Mouse (Mus musculus) MEL (cell line): ENCODE measurements around the gene Cox6a2. TPM values are rescaled to one million over a fixed set of nuclear protein-coding genes. Genes with fewer than 3 reads are reported as not detected.
A peak's percentile ranks its signal among the peaks of the same experiment; 100 is the strongest.

Experiments used
- DNase-seq: peaks from one replicate; pipeline ENCODE4 v3.0.0; 2011; ENCODE audit warnings: low read depth, low spot score
- H3K27ac ChIP-seq: 2 replicates; pipeline ENCODE4 v1.5.1; 2012; ENCODE audit warnings: low read depth, mild to moderate bottlenecking, control low read depth, low read length, moderate library complexity; ENCODE audit not compliant: control insufficient read depth
- H3K27me3 ChIP-seq, 2 experiments: fragments of 150-350 bp in 1 of 2; sonication (generic) in 1 of 2; 2 replicates each; pipeline ENCODE4 v1.6.1; 2012; ENCODE audit warnings: low read length in 2 of 2, mild to moderate bottlenecking in 2 of 2, improper control_type of control experiment in 1 of 2, moderate library complexity in 1 of 2; ENCODE audit not compliant: insufficient read depth in 2 of 2, control insufficient read depth in 1 of 2
- H3K36me3 ChIP-seq, 2 experiments: 2 replicates each; pipeline ENCODE4 v1.6.1; 2012 to 2014; ENCODE audit warnings: low read length in 2 of 2, improper control_type of control experiment in 1 of 2, inconsistent platforms in 1 of 2, mild to moderate bottlenecking in 1 of 2; ENCODE audit not compliant: insufficient read depth in 2 of 2, control insufficient read depth in 1 of 2
- H3K4me1 ChIP-seq, 2 experiments: fragments of 150-350 bp in 1 of 2; sonication (generic) in 1 of 2; 2 replicates each; pipeline ENCODE4 v1.6.1; 2012; ENCODE audit warnings: low read length in 2 of 2, improper control_type of control experiment in 1 of 2, mild to moderate bottlenecking in 1 of 2; ENCODE audit not compliant: insufficient read depth in 2 of 2, control insufficient read depth in 1 of 2
- H3K4me3 ChIP-seq, 2 experiments: fragments of 150-350 bp in 1 of 2; sonication (generic) in 1 of 2; 2 replicates each; pipeline ENCODE4 v1.5.1; 2012; ENCODE audit warnings: low read depth in 2 of 2, low read length in 2 of 2, mild to moderate bottlenecking in 2 of 2, moderate library complexity in 2 of 2, control low read depth in 1 of 2, improper control_type of control experiment in 1 of 2; ENCODE audit not compliant: control insufficient read depth in 1 of 2, insufficient read depth in 1 of 2
- H3K79me2 ChIP-seq: 2 replicates; pipeline ENCODE4 v1.6.1; 2012; ENCODE audit warnings: mild to moderate bottlenecking, low read length, moderate library complexity; ENCODE audit not compliant: control insufficient read depth, poor library complexity, insufficient read depth
- H3K9ac ChIP-seq: 2 replicates; pipeline ENCODE4 v1.6.1; 2012; ENCODE audit warnings: low read depth, mild to moderate bottlenecking, control low read depth, low read length, moderate library complexity; ENCODE audit not compliant: control insufficient read depth, poor library complexity, severe bottlenecking
- H3K9me3 ChIP-seq: fragments of 150-350 bp; sonication (generic); replicated peaks from 2 replicates; pipeline ENCODE4 v1.6.1; 2012; ENCODE audit warnings: mild to moderate bottlenecking, low read length, improper control_type of control experiment, moderate library complexity; ENCODE audit not compliant: insufficient read depth
- BHLHE40 ChIP-seq: IDR thresholded peaks from 2 replicates; pipeline ENCODE4 v1.6.1; 2012; ENCODE audit warnings: low read depth, mild to moderate bottlenecking, inconsistent platforms, low read length, improper control_type of control experiment, borderline replicate concordance
- CTCF ChIP-seq, 3 experiments: IDR thresholded peaks in 2 of 3; conservative IDR thresholded peaks in 1 of 3; 2 replicates each; pipeline ENCODE4 v1.5.1; 2011 to 2012; ENCODE audit warnings: low read length in 3 of 3, low read depth in 2 of 3, mild to moderate bottlenecking in 2 of 3, improper control_type of control experiment in 1 of 3, inconsistent platforms in 1 of 3, mixed read lengths in 1 of 3, moderate library complexity in 1 of 3; ENCODE audit not compliant: control insufficient read depth in 1 of 3, insufficient read depth in 1 of 3, poor library complexity in 1 of 3, severe bottlenecking in 1 of 3
- ELF1 ChIP-seq: IDR thresholded peaks from 2 replicates; pipeline ENCODE4 v1.6.1; 2014; ENCODE audit warnings: low read depth, mild to moderate bottlenecking, inconsistent platforms, low read length, improper control_type of control experiment, moderate library complexity
- GABPA ChIP-seq: IDR thresholded peaks from 2 replicates; pipeline ENCODE4 v1.6.1; 2012; ENCODE audit warnings: low read depth, mild to moderate bottlenecking, inconsistent platforms, low read length, improper control_type of control experiment, moderate library complexity
- HCFC1 ChIP-seq: IDR thresholded peaks from 2 replicates; pipeline ENCODE4 v1.6.1; 2012; ENCODE audit warnings: low read depth, mild to moderate bottlenecking, inconsistent platforms, low read length, improper control_type of control experiment, moderate library complexity
- KAT2A ChIP-seq: conservative IDR thresholded peaks from 2 replicates; pipeline ENCODE4 v1.6.1; 2012; ENCODE audit warnings: low read depth, low read length, improper control_type of control experiment, inconsistent platforms
- MAZ ChIP-seq: IDR thresholded peaks from 2 replicates; pipeline ENCODE4 v1.6.1; 2012; ENCODE audit warnings: low read depth, mild to moderate bottlenecking, inconsistent platforms, low read length, improper control_type of control experiment
- MXI1 ChIP-seq: IDR thresholded peaks from 2 replicates; pipeline ENCODE4 v1.6.1; 2011; ENCODE audit warnings: mild to moderate bottlenecking, low read depth, low read length, improper control_type of control experiment
- MYC ChIP-seq: IDR thresholded peaks from 2 replicates; pipeline ENCODE4 v1.6.1; 2011; ENCODE audit warnings: low read depth, mild to moderate bottlenecking, low read length, improper control_type of control experiment, moderate library complexity
- NELFE ChIP-seq: IDR thresholded peaks from 2 replicates; pipeline ENCODE4 v1.6.1; 2011; ENCODE audit warnings: low read depth, low read length, improper control_type of control experiment
- POLR2A ChIP-seq, 2 experiments: IDR thresholded peaks; 2 replicates each; pipeline ENCODE4 v1.6.1; 2011 to 2012; ENCODE audit warnings: low read length in 2 of 2, mild to moderate bottlenecking in 2 of 2, control low read depth in 1 of 2, improper control_type of control experiment in 1 of 2, low read depth in 1 of 2, moderate library complexity in 1 of 2; ENCODE audit not compliant: control insufficient read depth in 1 of 2, insufficient read depth in 1 of 2, poor library complexity in 1 of 2
- RAD21 ChIP-seq: IDR thresholded peaks from 2 replicates; pipeline ENCODE4 v1.6.1; 2011; ENCODE audit warnings: mild to moderate bottlenecking, low read depth, low read length, improper control_type of control experiment
- SIN3A ChIP-seq: IDR thresholded peaks from 2 replicates; pipeline ENCODE4 v1.6.1; 2012; ENCODE audit warnings: low read length, improper control_type of control experiment, inconsistent platforms
- SMC3 ChIP-seq: IDR thresholded peaks from 2 replicates; pipeline ENCODE4 v1.6.1; 2011; ENCODE audit warnings: low read depth, low read length, improper control_type of control experiment
- TAL1 ChIP-seq: IDR thresholded peaks from 2 replicates; pipeline ENCODE4 v1.6.1; 2012; ENCODE audit warnings: mild to moderate bottlenecking, inconsistent platforms, low read length, moderate library complexity, mixed read lengths
- TBP ChIP-seq: IDR thresholded peaks from 2 replicates; pipeline ENCODE4 v1.8.0; 2011; ENCODE audit warnings: low read depth, low read length, improper control_type of control experiment
- ZC3H11A ChIP-seq: IDR thresholded peaks from 2 replicates; pipeline ENCODE4 v1.6.1; 2012; ENCODE audit warnings: low read depth, mild to moderate bottlenecking, inconsistent platforms, low read length, improper control_type of control experiment
- polyA plus RNA-seq, 2 experiments: library from polyadenylated mRNA; stranded (reverse) in 1 of 2; unstranded in 1 of 2; fragments of >175 nt in 1 of 2; fragments of >200 nt in 1 of 2; gene quantifications; 2 replicates each; pipeline versions ENCODE4 v1.2.1 to v1.2.4; 2012; ENCODE audit warnings: low replicate concordance in 2 of 2, low read depth in 1 of 2; ENCODE audit not compliant: insufficient read length in 2 of 2, insufficient read depth in 1 of 2, missing spikeins in 1 of 2
- total RNA-seq: library from RNA; depleted of rRNA; stranded (reverse); fragments of 300-350 nt; gene quantifications from 2 replicates; pipeline ENCODE4 v1.2.3, GENCODE M21; 2012

Cox6a2 gene
- total and polyA plus RNA-seq, 3 experiments = 2.9 to 18.2 TPM; not detected in 1

DNA sequence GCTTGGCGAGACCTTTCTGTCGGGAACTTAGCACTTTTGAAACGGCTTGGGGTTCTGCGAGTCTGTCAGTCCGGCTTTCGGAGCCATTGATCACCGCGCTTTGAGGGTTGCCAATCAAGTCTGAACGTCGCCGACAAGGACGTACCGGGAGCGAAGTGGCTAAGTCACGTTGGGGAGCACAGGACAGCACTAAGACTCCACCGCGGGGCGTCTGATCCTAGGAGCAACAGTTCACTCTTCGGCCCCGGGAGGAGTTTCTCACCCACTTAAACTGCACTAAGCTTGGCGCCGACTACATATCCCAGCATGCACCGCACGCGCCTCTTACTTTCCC is 31.4 kb upstream of the Cox6a2 start (continued):
- TF ChIP-seq TBP = no peak
- TF ChIP-seq KAT2A = no peak; the same call in 1 of the 2 replicates

DNA sequence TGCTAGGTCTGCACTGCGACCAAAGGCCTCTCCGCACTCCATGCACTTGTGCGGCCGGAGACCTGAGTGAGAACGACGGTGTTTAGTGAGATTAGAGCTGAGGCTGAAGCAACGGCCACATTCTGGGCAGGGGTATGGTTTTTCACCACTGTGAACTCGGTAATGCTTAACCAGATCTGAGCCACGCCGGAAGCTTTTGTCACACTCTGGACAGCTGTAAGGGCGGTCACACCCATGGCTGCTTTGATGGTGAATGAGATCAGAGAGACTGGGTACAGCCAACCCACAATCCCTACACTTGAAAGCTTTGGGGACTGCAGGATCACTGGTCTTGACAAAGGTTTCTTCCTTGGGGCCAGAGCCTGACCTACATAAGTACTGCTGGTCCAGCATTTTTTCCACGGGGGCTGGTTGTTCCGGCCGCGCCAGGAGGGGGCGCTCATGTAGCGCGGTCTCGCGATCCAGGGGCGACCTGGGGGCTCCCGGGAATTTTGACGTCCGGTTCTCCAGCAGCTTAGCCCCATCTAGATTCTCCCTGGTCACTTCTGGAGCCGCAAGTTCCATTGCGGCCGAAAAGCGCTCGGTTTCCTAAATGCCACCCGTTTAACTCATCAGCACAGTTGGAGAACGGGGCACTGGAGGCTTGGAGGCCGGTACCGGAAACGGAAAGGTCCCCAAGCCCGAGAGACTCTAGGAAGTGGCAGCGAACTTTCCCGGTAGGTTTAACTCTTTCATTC is 30.8 kb upstream of the Cox6a2 start, which contains the start of gene Armc5:
Gene Armc5, plus strand, starts transcription at position 487 of the 737 bp plus-strand sequence.
- peak; percentile 85 for DNase-seq
- Histone ChIP-seq H3K27me3 (no peaks in the 10 kb centered on the region), H3K9me3 (no peaks in the 10 kb centered on the region), H3K79me2 (peaks cover 6% of the 10 kb centered on the region), H3K4me3 (peak within 1 kb of the TSS; percentile 80 to 93), H3K36me3 (peaks cover 0 to 7% of the 10 kb centered on the region in 2 experiments; a peak in 2 of 4 replicates), H3K27ac (peak within 1 kb of the TSS; percentile 99), H3K9ac (peak within 1 kb of the TSS; percentile 94), H3K4me1 (peaks cover 0 to 11% of the 10 kb centered on the region in 2 experiments; a peak in 3 of 4 replicates)
- TF ChIP-seq POLR2A (IDR thresholded peaks at IDR 0.05; ENCODE audit: control insufficient read depth in 1 of 2, insufficient read depth in 1 of 2, low read depth in 1 of 2, low read length in 2 of 2, poor library complexity in 1 of 2) (peak; percentile 2 to 39; a peak in 1 of 4 replicates), SIN3A (peak; percentile 85; the same call in 1 of the 2 replicates), CTCF (IDR thresholded peaks at IDR 0.05 in 2 of 3, conservative IDR thresholded peaks at IDR 0.05 in 1 of 3; ENCODE audit: control insufficient read depth in 1 of 3, insufficient read depth in 1 of 3, low read depth in 2 of 3, low read length in 3 of 3, poor library complexity in 1 of 3, severe bottlenecking in 1 of 3) (peak; percentile 65 to 95 (median 88)), HCFC1 (peak; percentile 56; the same call in 1 of the 2 replicates), ELF1 (peak; percentile 68), SMC3 (peak; percentile 63), RAD21 (peak; percentile 60), MAZ (peak; percentile 27; the same call in 1 of the 2 replicates), NELFE (no peak; the same call in 1 of the 2 replicates), ZC3H11A (peak; percentile 42), MYC (no peak)
- TF ChIP-seq, all 39 proteins: peak for 9

DNA sequence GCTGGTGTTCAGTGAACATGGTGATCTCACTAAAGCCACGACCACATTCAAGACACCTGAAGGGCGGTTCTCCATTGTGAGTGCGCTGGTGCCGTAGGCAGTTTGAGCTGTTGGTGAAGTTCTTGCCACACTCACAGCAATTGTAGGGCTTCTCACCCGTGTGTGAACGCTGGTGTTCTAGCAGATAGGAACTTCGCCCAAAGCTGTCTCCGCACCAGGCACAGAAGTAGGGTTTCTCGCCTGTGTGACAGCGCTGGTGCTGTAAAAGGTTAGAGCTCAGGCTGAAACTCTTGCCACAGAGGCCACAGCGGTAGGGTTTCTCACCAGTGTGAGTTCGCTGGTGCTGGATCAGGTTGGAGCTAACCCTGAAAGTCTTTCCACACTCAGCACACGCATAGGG is 30.2 kb upstream of the Cox6a2 start:
- Histone ChIP-seq H3K9ac (no peak overlapping the region), H3K79me2 (peaks cover 6% of the 10 kb centered on the region), H3K27ac (no peak overlapping the region), H3K4me1 (peaks cover 0 to 11% of the 10 kb centered on the region in 2 experiments; a peak in 3 of 4 replicates), H3K9me3 (no peaks in the 10 kb centered on the region), H3K36me3 (peaks cover 0 to 7% of the 10 kb centered on the region in 2 experiments; a peak in 2 of 4 replicates), H3K4me3 (no peak overlapping the region), H3K27me3 (no peaks in the 10 kb centered on the region)
- TF ChIP-seq KAT2A = no peak
- no peak for TF ChIP-seq GABPA
- TF ChIP-seq MAZ = no peak
- no peak for TF ChIP-seq TAL1
- no peak for TF ChIP-seq NELFE
- TF ChIP-seq MXI1 = no peak
- TF ChIP-seq BHLHE40 = no peak
- DNase-seq = no peak
